Mouse (Mus musculus): Measurements from ENCODE around the gene Ptp4a2. TPM values are rescaled to one million over a fixed set of nuclear protein-coding genes. Genes with fewer than 3 reads are reported as not detected.
"Not testable (repeated sequence)": the region's sequence is repeated elsewhere in the genome, so short reads cannot be mapped to it uniquely, and the experiment has no call there.

The Ptp4a2 gene
- polyA plus RNA-seq, 1 experiment, result 32.4 TPM

- DNase-seq (ENCODE audit: low read depth), result peak; percentile 49
These were observed 71.7 kb downstream of the Ptp4a2 start for GRCm38 (mm10) chr4:129882555-129883293.

- DNase-seq (ENCODE audit: low read depth), result no peak
These were observed 73.3 kb downstream of the Ptp4a2 start for GRCm38 (mm10) chr4:129884041-129884930.

DNA sequence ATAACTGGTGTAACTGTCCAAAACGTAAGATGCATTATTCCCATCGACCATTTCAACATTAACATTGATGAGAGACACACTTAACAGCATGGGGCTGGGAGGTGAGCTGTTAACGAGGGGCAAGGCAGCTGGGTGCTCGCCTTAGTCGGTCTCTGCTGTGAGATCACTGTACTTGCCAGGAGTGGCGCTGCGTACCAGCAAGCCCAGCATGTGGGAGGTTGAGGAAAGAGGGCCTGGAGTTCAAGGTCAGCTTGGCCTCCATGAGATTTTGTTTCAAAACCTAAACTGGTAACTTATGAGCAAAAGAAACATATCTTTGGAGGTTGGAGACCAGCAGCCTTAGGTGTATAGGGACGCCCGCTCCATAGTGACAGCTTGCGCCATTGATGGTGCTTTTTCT is 78.6 kb downstream of the Ptp4a2 start:
- no peak for DNase-seq (ENCODE audit: low read depth)

GRCm38 (mm10) chr4:129890094-129890493 is 79.1 kb downstream of the Ptp4a2 start:
- no peak for DNase-seq (ENCODE audit: low read depth)

- DNase-seq (ENCODE audit: low read depth), result no peak
These were observed 83.8 kb downstream of the Ptp4a2 start for GRCm38 (mm10) chr4:129894861-129895260.

DNA sequence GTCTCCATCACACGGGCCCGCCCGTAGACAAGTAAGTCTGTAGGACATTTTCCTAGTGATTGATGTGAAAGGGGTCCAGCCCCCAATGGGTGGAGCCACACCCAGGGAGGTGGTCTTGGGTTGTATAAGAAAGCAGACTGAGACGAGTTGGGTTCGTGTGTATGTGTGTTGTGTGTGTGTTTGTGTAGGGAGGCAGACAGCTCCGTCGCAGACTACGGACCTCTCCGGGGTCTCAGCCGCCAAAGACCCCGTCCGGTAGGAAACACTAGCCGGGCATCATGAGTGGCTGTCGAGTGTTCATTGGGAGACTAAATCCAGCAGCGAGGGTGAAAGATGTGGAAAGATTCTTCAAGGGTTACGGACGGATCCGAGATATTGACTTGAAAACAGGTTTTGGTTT is 87.8 kb downstream of the Ptp4a2 start:
- DNase-seq (ENCODE audit: low read depth), result not testable (repeated sequence)

Other genes starting within 250 kb of the Ptp4a2 start
- 3.0 and 3.2 TPM in 2 replicates for gene Lck, start 237.6 kb upstream of the Ptp4a2 start, polyA plus RNA-seq (2012; rRNA removed)
- 4.0 and 4.6 TPM in 2 replicates for gene Fam167b, start 232.7 kb upstream of the Ptp4a2 start, polyA plus RNA-seq (2012; rRNA removed)
- gene Eif3i, start 210.6 kb upstream of the Ptp4a2 start, polyA plus RNA-seq (2012; rRNA removed), result 503 and 580 TPM in 2 replicates
- gene Tmem234, start 210.6 kb upstream of the Ptp4a2 start, polyA plus RNA-seq (2012; rRNA removed), result 220 and 221 TPM in 2 replicates
- 5.6 and 6.3 TPM in 2 replicates for gene Dcdc2b, start 197.0 kb upstream of the Ptp4a2 start, polyA plus RNA-seq (2012; rRNA removed)
- 46.8 and 47.9 TPM in 2 replicates for gene Iqcc, start 192.1 kb upstream of the Ptp4a2 start, polyA plus RNA-seq (2012; rRNA removed)
- 32.3 and 43.8 TPM in 2 replicates for gene Ccdc28b, start 187.3 kb upstream of the Ptp4a2 start, polyA plus RNA-seq (2012; rRNA removed)
- 29.3 and 34.8 TPM in 2 replicates for gene Txlna, start 170.2 kb upstream of the Ptp4a2 start, polyA plus RNA-seq (2012; rRNA removed)
- 32.3 and 42.7 TPM in 2 replicates for gene Kpna6, start 138.5 kb upstream of the Ptp4a2 start, polyA plus RNA-seq (2012; rRNA removed)
- 27.5 and 32.5 TPM in 2 replicates for gene Tmem39b, start 114.4 kb upstream of the Ptp4a2 start, polyA plus RNA-seq (2012; rRNA removed)
- gene Khdrbs1, start 68.9 kb upstream of the Ptp4a2 start, polyA plus RNA-seq (2012; rRNA removed), result 10.5 and 20.3 TPM in 2 replicates
- not detected in 2 replicates for gene Spocd1, start 118.0 kb downstream of the Ptp4a2 start, polyA plus RNA-seq (2012; rRNA removed)
- 4.6 and 6.8 TPM in 2 replicates for gene Adgrb2, start 173.7 kb downstream of the Ptp4a2 start, polyA plus RNA-seq (2012; rRNA removed)
- gene Col16a1, start 236.6 kb downstream of the Ptp4a2 start, polyA plus RNA-seq (2012; rRNA removed), result 36.3 and 36.7 TPM in 2 replicates

Data from gonadal fat pad, adult 2 months (tissue).